Mouse (Mus musculus): ENCODE data around the gene Ms4a15.

Ms4a15 gene

DNA sequence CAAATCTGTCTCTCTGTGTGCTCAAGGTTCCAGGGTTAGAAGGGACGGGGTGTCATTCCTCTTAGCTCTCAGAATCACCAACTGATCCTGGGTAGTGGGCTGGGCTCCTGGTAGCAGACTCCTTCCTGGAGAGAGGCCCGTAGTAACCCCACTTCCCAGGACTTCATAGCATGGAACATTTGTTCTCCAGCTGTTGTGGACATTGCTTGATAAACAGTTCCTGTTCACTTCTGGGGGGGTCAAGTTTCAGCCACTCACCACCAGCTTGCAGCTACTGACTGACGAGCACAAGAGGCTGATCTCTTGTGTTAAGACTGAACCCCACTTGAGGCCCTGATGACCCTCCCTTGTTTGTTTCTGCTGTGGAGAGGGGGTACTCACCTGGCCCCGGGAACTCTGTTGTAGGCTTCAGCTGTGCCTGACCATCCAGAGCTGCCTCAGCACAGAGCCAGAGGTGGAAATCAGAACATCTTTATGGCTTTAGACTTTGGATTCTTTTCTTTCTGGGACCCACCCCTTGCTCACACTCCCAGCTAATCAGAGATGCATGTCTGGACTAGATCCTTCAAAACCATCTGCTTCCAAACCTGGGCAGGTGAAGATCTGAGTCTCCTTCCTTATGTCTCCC, 18.7 kb downstream of the Ms4a15 start, which contains the start of gene Ms4a10:
Gene Ms4a10 (minus strand): TSS at position 433 of the 628 bp plus-strand sequence.
- POLR2A ChIA-PET: interaction anchor here (0.5 to 4.7 kb wide), 13 partner anchors 8 to 991 kb away, joined by 3 to 31 read pairs (median 4); partner anchors contain the start of genes Ccdc86 (in 2 of the 4) and Prpf19 (in 1 of the 4)
- CTCF ChIA-PET: interaction anchor here in 3 of 4 experiments (0.7 to 3.0 kb wide), 6 partner anchors 9 to 72 kb away, joined by 3 to 20 read pairs (median 4); partner anchors contain the start of gene Ptgdr2 (in 1 of the 3)

DNA sequence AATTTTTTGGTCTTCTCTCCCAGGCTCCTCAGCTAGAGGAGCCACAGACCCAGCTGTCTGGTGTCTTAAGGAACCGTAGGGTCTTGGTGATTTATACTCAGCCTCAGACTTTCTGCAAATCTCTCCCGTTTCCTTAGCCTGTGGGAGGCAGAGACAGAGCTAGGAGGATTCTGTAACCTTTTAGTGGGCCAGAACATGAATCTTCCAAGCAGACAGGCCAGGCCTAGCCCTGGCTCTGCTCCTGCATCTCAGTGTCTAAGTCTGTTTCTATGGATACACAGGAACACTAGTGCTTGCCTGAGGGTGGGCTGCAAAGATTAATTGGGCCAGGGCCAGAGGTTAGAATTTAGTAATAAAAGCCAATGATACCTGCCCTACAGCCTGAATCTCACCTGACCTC, 19.9 kb downstream of the Ms4a15 start:
- POLR2A ChIA-PET: interaction anchor here (0.5 to 4.7 kb wide), 35 partner anchors 9 to 992 kb away, joined by 3 to 31 read pairs (median 4); partner anchors contain the start of genes Ccdc86 (in 3 of the 4), Prpf19 (in 2 of the 4), Cpsf7 (in 1 of the 4) and Lrrc10b (in 1 of the 4)
- CTCF ChIA-PET: interaction anchor here in 2 of 4 experiments (0.9 to 3.0 kb wide), 12 partner anchors 10 to 264 kb away, joined by 3 to 20 read pairs (median 4); partner anchors contain the start of genes Ccdc86 (in 1 of the 2), Prpf19 (in 1 of the 2) and Ptgdr2 (in 1 of the 2)

DNA sequence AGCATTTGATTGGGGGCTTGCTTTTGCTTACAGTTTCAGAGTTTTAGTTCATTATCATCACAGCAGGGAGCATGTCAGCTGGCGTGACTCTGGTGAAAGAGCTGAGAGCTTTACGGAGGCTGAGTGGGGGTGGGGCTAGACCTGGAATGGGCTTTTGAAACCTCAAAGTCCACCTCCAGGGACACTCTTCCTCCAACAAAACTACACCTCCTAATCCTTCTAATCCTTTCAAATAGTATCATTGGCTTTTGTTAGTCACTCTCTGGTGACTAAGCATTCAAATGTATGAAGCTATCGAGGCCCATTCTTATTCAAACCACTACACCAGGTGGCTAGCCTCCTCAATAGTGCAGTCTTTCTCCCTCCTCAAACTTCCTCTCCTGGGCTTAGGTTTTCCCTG, 20.4 kb downstream of the Ms4a15 start:
- CTCF ChIA-PET: interaction anchor here (0.5 to 3.0 kb wide), 16 partner anchors 10 to 559 kb away, joined by 3 to 20 read pairs (median 4); partner anchors contain the start of genes Ccdc86 (in 1 of the 4), Prpf19 (in 1 of the 4) and Ptgdr2 (in 1 of the 4)
- POLR2A ChIA-PET: interaction anchor here (0.5 to 4.7 kb wide), 40 partner anchors 8 to 934 kb away, joined by 3 to 31 read pairs (median 4); partner anchors contain the start of genes Ccdc86 (in 3 of the 4), Prpf19 (in 2 of the 4), Cpsf7 (in 1 of the 4) and Lrrc10b (in 1 of the 4)

DNA sequence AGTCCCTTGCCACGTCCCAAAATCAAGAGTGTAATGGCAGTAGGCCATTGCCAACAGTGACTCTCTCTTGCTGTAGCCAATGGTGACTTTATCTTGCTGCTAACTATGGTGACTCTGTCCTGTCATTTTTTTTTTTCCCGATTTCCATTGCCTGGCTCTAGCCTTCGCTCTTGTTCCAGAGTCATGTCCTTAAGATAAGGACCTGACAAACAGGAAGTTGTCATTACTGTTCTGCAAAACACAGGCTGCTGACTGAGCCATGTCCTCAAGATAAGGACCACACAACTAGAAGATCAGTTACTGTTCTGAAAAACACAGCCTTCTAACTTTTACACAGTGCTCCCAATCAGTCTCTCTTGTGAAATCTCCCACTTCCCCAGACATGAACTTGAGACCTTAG, 22.6 kb downstream of the Ms4a15 start:
- CTCF ChIA-PET: interaction anchor here in 1 of 4 experiments (0.6 kb wide), 1 partner anchor 21 kb away, joined by 4 read pairs; the partner anchor contains the start of gene Ccdc86
- POLR2A ChIA-PET: interaction anchor here in 2 of 4 experiments (0.6 to 4.7 kb wide), 2 partner anchors 21 to 22 kb away, joined by 3 to 31 read pairs; partner anchors contain the start of gene Ccdc86 (in 1 of the 2)

GRCm38 (mm10) chr19:10968578-10968977, 24.5 kb downstream of the Ms4a15 start:
- ChIA-PET CTCF (interaction anchor here in 2 of 4 experiments (1.8 to 2.0 kb wide), 3 partner anchors 8 to 14 kb away, joined by 5 to 9 read pairs (median 7); no protein-coding TSS in a partner anchor), POLR2A (interaction anchor here in 2 of 4 experiments (0.6 to 3.9 kb wide), 3 partner anchors 11 to 58 kb away, joined by 3 to 14 read pairs (median 4); partner anchors contain the start of gene Ccdc86 (in 1 of the 2))

GRCm38 (mm10) chr19:10965721-10966120, 27.3 kb downstream of the Ms4a15 start:
- CTCF ChIA-PET: interaction anchor here in 2 of 4 experiments (1.1 to 2.0 kb wide), 3 partner anchors 11 to 14 kb away, joined by 3 to 15 read pairs (median 6); no protein-coding TSS in a partner anchor
- POLR2A ChIA-PET: interaction anchor here in 3 of 4 experiments (0.5 to 3.9 kb wide), 7 partner anchors 9 to 169 kb away, joined by 3 to 14 read pairs (median 3); partner anchors contain the start of gene Ccdc86 (in 1 of the 3)

- CTCF ChIA-PET: interaction anchor here in 3 of 4 experiments (0.6 to 3.4 kb wide), 17 partner anchors 10 to 322 kb away, joined by 3 to 22 read pairs (median 4); partner anchors contain the start of genes Ccdc86 (in 1 of the 3) and Ms4a10 (in 1 of the 3)
Observed at GRCm38 (mm10) chr19:10959978-10960346, 33.1 kb downstream of the Ms4a15 start.

GRCm38 (mm10) chr19:10959085-10959977, 33.7 kb downstream of the Ms4a15 start:
- POLR2A ChIA-PET: interaction anchor here (0.6 to 3.1 kb wide), 10 partner anchors 10 to 78 kb away, joined by 3 to 19 read pairs (median 3); partner anchors contain the start of genes Ccdc86 (in 3 of the 4) and Ptgdr2 (in 1 of the 4)
- CTCF ChIA-PET: interaction anchor here (0.6 to 3.4 kb wide), 28 partner anchors 10 to 1072 kb away, joined by 3 to 22 read pairs (median 4); partner anchors contain the start of genes Ccdc86 (in 1 of the 4) and Ms4a10 (in 1 of the 4)

More at GRCm38 (mm10) chr19:10959978-10960346, 33.1 kb downstream of the Ms4a15 start:
- POLR2A ChIA-PET: interaction anchor here in 3 of 4 experiments (0.6 to 3.1 kb wide), 7 partner anchors 11 to 23 kb away, joined by 3 to 19 read pairs (median 3); partner anchors contain the start of genes Ccdc86 (in 2 of the 3) and Ptgdr2 (in 1 of the 3)

GRCm38 (mm10) chr19:10952021-10952939, 40.8 kb downstream of the Ms4a15 start:
- CTCF ChIA-PET: interaction anchor here (0.6 to 1.3 kb wide), 10 partner anchors 11 to 983 kb away, joined by 3 to 8 read pairs (median 4); partner anchors contain the start of gene Ptgdr2 (in 1 of the 4)
- POLR2A ChIA-PET: interaction anchor here in 3 of 4 experiments (0.6 to 2.2 kb wide), 10 partner anchors 7 to 669 kb away, joined by 3 to 6 read pairs (median 4); no protein-coding TSS in a partner anchor

DNA sequence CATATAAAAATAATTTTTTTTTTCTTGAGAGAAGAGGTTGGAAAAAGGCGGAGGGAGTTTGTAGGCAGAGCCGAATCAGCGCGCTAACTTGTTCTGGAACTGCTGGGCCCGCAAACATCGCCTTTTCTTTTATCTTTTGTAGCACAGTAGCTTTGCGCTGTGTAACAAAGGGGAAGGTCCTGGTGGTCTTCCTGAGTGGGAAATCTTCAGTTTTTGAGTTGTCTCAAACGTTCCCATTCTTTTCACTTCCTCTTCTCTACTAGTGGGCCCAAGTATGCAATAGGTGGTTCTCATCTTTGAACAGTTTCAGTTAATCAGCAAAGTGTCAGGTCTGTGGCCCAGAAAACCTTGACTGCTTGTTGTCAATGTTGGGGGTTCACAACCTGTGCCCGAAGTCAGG, 43.5 kb downstream of the Ms4a15 start:
- ChIA-PET POLR2A (interaction anchor here (0.6 to 3.1 kb wide), 61 partner anchors 8 to 1016 kb away, joined by 3 to 31 read pairs (median 4); partner anchors contain the start of genes Ms4a10 (in 2 of the 4), Prpf19 (in 2 of the 4), Ptgdr2 (in 2 of the 4) and Cpsf7 (in 1 of the 4)), CTCF (interaction anchor here in 2 of 4 experiments (0.6 to 1.9 kb wide), 15 partner anchors 8 to 708 kb away, joined by 3 to 13 read pairs (median 4); partner anchors contain the start of genes Lrrc10b (in 1 of the 2), Prpf19 (in 1 of the 2) and Ptgdr2 (in 1 of the 2))

GRCm38 (mm10) chr19:10949112-10949511, 43.9 kb downstream of the Ms4a15 start, which contains the start of gene Ccdc86:
Gene Ccdc86, minus strand, starts transcription at chr19:10949266.
- POLR2A ChIA-PET: interaction anchor here (0.6 to 3.1 kb wide), 59 partner anchors 8 to 1016 kb away, joined by 3 to 31 read pairs (median 4); partner anchors contain the start of genes Ms4a10 (in 2 of the 4), Prpf19 (in 2 of the 4), Ptgdr2 (in 2 of the 4) and Cpsf7 (in 1 of the 4)

DNA sequence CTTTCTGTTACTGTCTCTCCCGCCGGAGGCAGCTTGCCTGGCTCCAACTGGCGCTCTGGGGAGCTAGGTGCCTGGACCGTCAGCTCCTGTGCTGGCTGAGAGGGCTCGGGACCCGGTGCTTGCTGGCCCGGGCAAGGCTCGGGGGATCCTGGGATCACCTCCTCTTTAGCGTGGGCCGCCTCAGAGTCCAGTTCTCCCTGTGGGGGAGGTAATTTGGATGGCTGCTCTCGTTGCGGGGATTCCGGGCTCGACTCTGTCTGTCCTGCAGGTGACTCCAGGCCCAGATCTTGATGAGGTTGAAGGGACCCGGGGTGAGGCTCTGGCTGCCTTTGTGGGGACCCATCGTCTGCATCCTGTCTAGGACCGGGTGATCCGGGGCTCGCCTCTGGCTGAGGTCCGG, 44.6 kb downstream of the Ms4a15 start:
- POLR2A ChIA-PET: interaction anchor here in 3 of 4 experiments (0.6 to 3.1 kb wide), 25 partner anchors 9 to 346 kb away, joined by 3 to 31 read pairs (median 5); partner anchors contain the start of genes Ptgdr2 (in 2 of the 3), Ms4a10 (in 1 of the 3), Prpf19 (in 1 of the 3) and Zp1 (in 1 of the 3)
- CTCF ChIA-PET: interaction anchor here in 3 of 4 experiments (1.0 to 1.9 kb wide), 6 partner anchors 28 to 234 kb away, joined by 3 to 13 read pairs (median 4); no protein-coding TSS in a partner anchor

More at GRCm38 (mm10) chr19:10949112-10949511, 43.9 kb downstream of the Ms4a15 start, which contains the start of gene Ccdc86:
- CTCF ChIA-PET: interaction anchor here (0.6 to 1.9 kb wide), 21 partner anchors 8 to 708 kb away, joined by 3 to 13 read pairs (median 4); partner anchors contain the start of genes Lrrc10b (in 1 of the 4), Prpf19 (in 1 of the 4) and Ptgdr2 (in 1 of the 4)

GRCm38 (mm10) chr19:10947219-10947618, 45.8 kb downstream of the Ms4a15 start:
- ChIA-PET POLR2A (interaction anchor here (0.7 to 3.1 kb wide), 10 partner anchors 10 to 271 kb away, joined by 3 to 17 read pairs (median 4); partner anchors contain the start of gene Prpf19 (in 1 of the 4)), CTCF (no interaction called here)

- CTCF ChIA-PET: interaction anchor here in 2 of 4 experiments (0.8 to 1.4 kb wide), 3 partner anchors 10 to 564 kb away, joined by 3 read pairs; partner anchors contain the start of gene Ptgdr2 (in 1 of the 2)
- POLR2A ChIA-PET: interaction anchor here in 3 of 4 experiments (0.7 to 1.7 kb wide), 8 partner anchors 13 to 342 kb away, joined by 3 to 5 read pairs (median 3); partner anchors contain the start of genes Ms4a10 (in 1 of the 3) and Prpf19 (in 1 of the 3)
Observed at GRCm38 (mm10) chr19:10946506-10946905, 46.5 kb downstream of the Ms4a15 start.

- POLR2A ChIA-PET: interaction anchor here in 2 of 4 experiments (0.7 to 1.7 kb wide), 2 partner anchors 8 to 10 kb away, joined by 5 to 6 read pairs; no protein-coding TSS in a partner anchor
Observed at GRCm38 (mm10) chr19:10943955-10944354, 49.1 kb downstream of the Ms4a15 start.

More at GRCm38 (mm10) chr19:10943955-10944354, 49.1 kb downstream of the Ms4a15 start:
- CTCF ChIA-PET: interaction anchor here in 1 of 4 experiments (1.0 kb wide), 1 partner anchor 8 kb away, joined by 3 read pairs; no protein-coding TSS in a partner anchor

Data from embryonic stem cell, embryonic (primary cell).